9 mouse cellular contexts compared by ENCODE assay signal in genomic region chr16:5534862-5535261, GRCm38 (mm10).
DNase-seq lines count a peak whose midpoint lies in the region; ATAC-seq and TF ChIP-seq lines count a peak whose summit lies in the region.
"Had no signal": no experiment of that assay in that cellular context is flagged by ENCODE, and none has a peak within 500 bp of the region (broad histone marks: within the 10 kb centered on the region; RNA-seq: fewer than 3 reads in every experiment).

No protein-coding gene starts in this region.

- TF ChIP-seq POLR2A in thymus, adult 2 months (IDR thresholded peaks at IDR 0.05; ENCODE audit: control insufficient read depth, extremely low read depth, insufficient read depth, low read length, poor library complexity) = no peak

- no peak for ATAC-seq in forebrain, embryonic 14.5 days
- ATAC-seq in forebrain, embryonic 12.5 days (ENCODE audit: low FRiP score) = no peak

- 54% methylated on average over 5 of the region's 5 CpGs for WGBS in forebrain, embryonic 14.5 days
- WGBS in forebrain, embryonic 12.5 days = 66% methylated on average over 5 of the region's 5 CpGs
- 51% methylated on average over 5 of the region's 5 CpGs for WGBS in thymus, adult 2 months

- H3K27me3 ChIP-seq in forebrain, embryonic 14.5 days (replicated peaks; ENCODE audit: control insufficient read depth, insufficient read depth, low read length) = no peaks in the 10 kb centered on the region
- peaks cover 27% of the 10 kb centered on the region; the same call in 1 of the 2 replicates for H3K27me3 ChIP-seq in forebrain, embryonic 12.5 days
- peaks cover 5% of the 10 kb centered on the region; the same call in 1 of the 2 replicates for H3K27me3 ChIP-seq in E14TG2a.4 (ENCODE audit: insufficient read depth, low read length)
- no peaks in the 10 kb centered on the region for H3K27me3 ChIP-seq in thymus, adult 2 months (ENCODE audit: control insufficient read depth, insufficient read depth, low read length)
- H3K27me3 ChIP-seq: liver, embryonic 13.5 days had no signal

- no peak for TF ChIP-seq CTCF in E14TG2a.4 (conservative IDR thresholded peaks at IDR 0.05; ENCODE audit: low read length)
- TF ChIP-seq CTCF in thymus, adult 2 months (IDR thresholded peaks at IDR 0.05; ENCODE audit: borderline replicate concordance, control insufficient read depth, extremely low read depth, insufficient read depth, low read length, poor library complexity) = no peak

- peak; percentile 65 for DNase-seq in forebrain, embryonic 14.5 days (ENCODE audit: low spot score)
- DNase-seq in frontal cortex, postnatal 14 days (ENCODE audit: low spot score in 2 of 2) = peak; percentile 29 to 39
- DNase-seq in left cerebral cortex, adult 18-20 months (ENCODE audit: low spot score in 2 of 2) = peak; percentile 53 to 61
- no peak for DNase-seq in thymus, adult 2 months
- DNase-seq in ovary, postnatal 10 days (ENCODE audit: low spot score) = no peak
- DNase-seq in urinary bladder, postnatal 10 days (ENCODE audit: low spot score) = no peak
- DNase-seq: liver, embryonic 13.5 days had no signal

- H3K36me3 ChIP-seq in forebrain, embryonic 14.5 days (ENCODE audit: control insufficient read depth, insufficient read depth, low read length) = no peaks in the 10 kb centered on the region
- no peaks in the 10 kb centered on the region for H3K36me3 ChIP-seq in forebrain, embryonic 12.5 days (replicated peaks)
- H3K36me3 ChIP-seq in E14TG2a.4 (ENCODE audit: insufficient read depth, low read length) = no peaks in the 10 kb centered on the region
- no peaks in the 10 kb centered on the region for H3K36me3 ChIP-seq in thymus, adult 2 months (ENCODE audit: control insufficient read depth, insufficient read depth, low read length)
- H3K36me3 ChIP-seq: liver, embryonic 13.5 days had no signal

- no peak overlapping the region for H3K4me3 ChIP-seq in forebrain, embryonic 14.5 days (ENCODE audit: low read depth, low read length)
- H3K4me3 ChIP-seq in forebrain, embryonic 12.5 days (replicated peaks) = no peak overlapping the region
- 0 out of 2 replicates have a peak overlapping the region, but pooled peaks have one; percentile 26 for H3K4me3 ChIP-seq in E14TG2a.4 (replicated peaks; ENCODE audit: low read length)
- no peak overlapping the region for H3K4me3 ChIP-seq in thymus, adult 2 months (ENCODE audit: control insufficient read depth, insufficient read depth, low read length)
- H3K4me3 ChIP-seq: liver, embryonic 13.5 days had no signal

- no peak overlapping the region for H3K9ac ChIP-seq in forebrain, embryonic 14.5 days (ENCODE audit: low read length)
- H3K9ac ChIP-seq in forebrain, embryonic 12.5 days = no peak overlapping the region
- H3K9ac ChIP-seq: liver, embryonic 13.5 days had no signal

- H3K4me2 ChIP-seq in forebrain, embryonic 14.5 days (ENCODE audit: low read length) = no peak overlapping the region
- H3K4me2 ChIP-seq in forebrain, embryonic 12.5 days = no peak overlapping the region
- H3K4me2 ChIP-seq: liver, embryonic 13.5 days had no signal

- no peaks in the 10 kb centered on the region for H3K9me3 ChIP-seq in forebrain, embryonic 14.5 days (replicated peaks; ENCODE audit: control insufficient read depth, low read length)
- no peaks in the 10 kb centered on the region for H3K9me3 ChIP-seq in forebrain, embryonic 12.5 days
- no peaks in the 10 kb centered on the region for H3K9me3 ChIP-seq in E14TG2a.4 (ENCODE audit: low read length)
- H3K9me3 ChIP-seq: liver, embryonic 13.5 days had no signal

- no peak overlapping the region for H3K27ac ChIP-seq in forebrain, embryonic 14.5 days (ENCODE audit: low read depth, low read length)
- no peak overlapping the region for H3K27ac ChIP-seq in forebrain, embryonic 12.5 days
- no peak overlapping the region for H3K27ac ChIP-seq in thymus, adult 2 months (ENCODE audit: control insufficient read depth, insufficient read depth, low read length)
- H3K27ac ChIP-seq: liver, embryonic 13.5 days had no signal

- no peaks in the 10 kb centered on the region for H3K4me1 ChIP-seq in forebrain, embryonic 14.5 days (ENCODE audit: control insufficient read depth, insufficient read depth, low read length)
- H3K4me1 ChIP-seq in forebrain, embryonic 12.5 days = peaks cover 14% of the 10 kb centered on the region
- peaks cover 52% of the 10 kb centered on the region for H3K4me1 ChIP-seq in E14TG2a.4 (replicated peaks; ENCODE audit: low read depth, low read length)
- H3K4me1 ChIP-seq in thymus, adult 2 months (replicated peaks; ENCODE audit: control insufficient read depth, insufficient read depth, low read length) = no peaks in the 10 kb centered on the region
- H3K4me1 ChIP-seq: liver, embryonic 13.5 days had no signal

Comparison
In these comparisons a context has a peak if more than half of its experiments do, and no peak if none do; other contexts are left out.
1. DNase-seq: peak in forebrain, embryonic 14.5 days (single experiment), frontal cortex, postnatal 14 days (2 of 2) and left cerebral cortex, adult 18-20 months (2 of 2); none in thymus, adult 2 months (single experiment), ovary, postnatal 10 days (single experiment) and urinary bladder, postnatal 10 days (single experiment).